Mouse (Mus musculus) adrenal gland, adult 10 weeks (tissue): ENCODE measurements around the gene Vnn3. TPM values are rescaled to one million over a fixed set of nuclear protein-coding genes. Genes with fewer than 3 reads are reported as not detected.

Experiments used
- polyA plus RNA-seq: library from polyadenylated mRNA; stranded (reverse); fragments of 350-450 nt; fragmentation: Illumina TruSeq; extraction: RNeasy Lipid Tissue Mini Kit (QIAGEN cat#74804); gene quantifications from one replicate; pipeline ENCODE4 v1.2.3, GENCODE M21; 2014; ENCODE audit warnings: low read depth, low replicate concordance

The Vnn3 gene
- polyA plus RNA-seq, result 56.3 TPM

GRCm38 (mm10) chr10:23851228-23851912 is at the start of gene Vnn3:
Gene Vnn3 (plus strand): TSS chr10:23851462.

GRCm38 (mm10) chr10:23894601-23895349 is 43.5 kb downstream of the Vnn3 start, which contains the start of gene Vnn1:
Gene Vnn1 (plus strand): TSS chr10:23894688.

Other genes with a start within 250 kb of the Vnn3 start
- gene Rps12, start 64.2 kb upstream of the Vnn3 start, polyA plus RNA-seq, result 250 TPM
- gene Slc18b1, start 54.5 kb upstream of the Vnn3 start, polyA plus RNA-seq, result 34.5 TPM
- gene Vnn1, start 43.2 kb downstream of the Vnn3 start, polyA plus RNA-seq, result 50.1 TPM
- not detected for gene Taar1, start 68.9 kb downstream of the Vnn3 start, polyA plus RNA-seq
- not detected for gene Taar2, start 87.1 kb downstream of the Vnn3 start, polyA plus RNA-seq
- not detected for gene Taar3, start 98.1 kb downstream of the Vnn3 start, polyA plus RNA-seq
- gene Taar4, start 109.0 kb downstream of the Vnn3 start, polyA plus RNA-seq, result not detected
- gene Taar5, start 119.2 kb downstream of the Vnn3 start, polyA plus RNA-seq, result not detected
- gene Taar6, start 134.2 kb downstream of the Vnn3 start, polyA plus RNA-seq, result not detected
- gene Taar7a, start 142.0 kb downstream of the Vnn3 start, polyA plus RNA-seq, result not detected
- gene Taar7b, start 148.5 kb downstream of the Vnn3 start, polyA plus RNA-seq, result not detected
- gene Taar7d, start 175.8 kb downstream of the Vnn3 start, polyA plus RNA-seq, result not detected
- not detected for gene Taar7e, start 186.2 kb downstream of the Vnn3 start, polyA plus RNA-seq
- gene Taar7f, start 198.0 kb downstream of the Vnn3 start, polyA plus RNA-seq, result not detected
- gene Taar8a, start 225.0 kb downstream of the Vnn3 start, polyA plus RNA-seq, result not detected
- gene Taar8b, start 240.8 kb downstream of the Vnn3 start, polyA plus RNA-seq, result not detected